Comparison of ENCODE assay signal across 22 mouse cellular contexts in genomic region chr1:33511310-33511709, GRCm38 (mm10).
"Had no signal": no experiment of that assay in that cellular context is flagged by ENCODE, and none has a peak within 500 bp of the region (broad histone marks: within the 10 kb centered on the region; RNA-seq: fewer than 3 reads in every experiment).

No protein-coding gene starts in this region.

- H3K27ac ChIP-seq: kidney, embryonic 15.5 days; left cerebral cortex, adult 2 months; limb, embryonic 10.5 days; limb, embryonic 13.5 days; liver, embryonic 12.5 days; liver, embryonic 15.5 days; lung, embryonic 15.5 days; midbrain, embryonic 12.5 days; midbrain, embryonic 15.5 days; neural tube, embryonic 13.5 days had no signal

- H3K9me3 ChIP-seq: kidney, embryonic 15.5 days; limb, embryonic 10.5 days; limb, embryonic 13.5 days; liver, embryonic 12.5 days; liver, embryonic 15.5 days; lung, embryonic 15.5 days; midbrain, embryonic 12.5 days; midbrain, embryonic 15.5 days; neural tube, embryonic 13.5 days had no signal

- H3K4me3 ChIP-seq: kidney, embryonic 15.5 days; left cerebral cortex, adult 2 months; limb, embryonic 10.5 days; limb, embryonic 13.5 days; liver, embryonic 12.5 days; liver, embryonic 15.5 days; lung, embryonic 15.5 days; midbrain, embryonic 12.5 days; midbrain, embryonic 15.5 days; myocyte; neural tube, embryonic 13.5 days had no signal

- H3K4me1 ChIP-seq: kidney, embryonic 15.5 days; limb, embryonic 10.5 days; limb, embryonic 13.5 days; liver, embryonic 12.5 days; liver, embryonic 15.5 days; lung, embryonic 15.5 days; midbrain, embryonic 12.5 days; midbrain, embryonic 15.5 days; neural tube, embryonic 13.5 days had no signal

- H3K9ac ChIP-seq: kidney, embryonic 15.5 days; limb, embryonic 13.5 days; liver, embryonic 12.5 days; liver, embryonic 15.5 days; lung, embryonic 15.5 days; midbrain, embryonic 12.5 days; midbrain, embryonic 15.5 days; neural tube, embryonic 13.5 days had no signal

- H3K4me2 ChIP-seq: kidney, embryonic 15.5 days; limb, embryonic 13.5 days; liver, embryonic 12.5 days; liver, embryonic 15.5 days; lung, embryonic 15.5 days; midbrain, embryonic 12.5 days; midbrain, embryonic 15.5 days; neural tube, embryonic 13.5 days had no signal

- H3K27me3 ChIP-seq: kidney, embryonic 15.5 days; limb, embryonic 13.5 days; liver, embryonic 12.5 days; liver, embryonic 15.5 days; lung, embryonic 15.5 days; midbrain, embryonic 12.5 days; midbrain, embryonic 15.5 days; neural tube, embryonic 13.5 days had no signal

- ATAC-seq: liver, embryonic 12.5 days; midbrain, embryonic 15.5 days had no signal

- H3K36me3 ChIP-seq: kidney, embryonic 15.5 days; limb, embryonic 13.5 days; lung, embryonic 15.5 days; midbrain, embryonic 12.5 days; midbrain, embryonic 15.5 days; neural tube, embryonic 13.5 days had no signal

- DNase-seq: kidney, postnatal 10 days; layer of hippocampus, postnatal 36 days; liver; lung, adult 18-20 months; lung, postnatal 10 days; lung, postnatal 4 days; right cerebral cortex, adult 18-20 months; right cerebral cortex, postnatal 25 days; thymus, adult 2 months; thymus, postnatal 14 days; thymus, postnatal 4 days had no signal
